Mouse (Mus musculus): ENCODE measurements at regions not wholly inside any gene's neighbourhood (a gene's known extent, or its start where the extent isn't known, plus 50 kb on each side); places are given as distances from the start of the nearest gene placed in this dataset.
A peak's percentile ranks its signal among the peaks of the same experiment; 100 is the strongest.

DNA sequence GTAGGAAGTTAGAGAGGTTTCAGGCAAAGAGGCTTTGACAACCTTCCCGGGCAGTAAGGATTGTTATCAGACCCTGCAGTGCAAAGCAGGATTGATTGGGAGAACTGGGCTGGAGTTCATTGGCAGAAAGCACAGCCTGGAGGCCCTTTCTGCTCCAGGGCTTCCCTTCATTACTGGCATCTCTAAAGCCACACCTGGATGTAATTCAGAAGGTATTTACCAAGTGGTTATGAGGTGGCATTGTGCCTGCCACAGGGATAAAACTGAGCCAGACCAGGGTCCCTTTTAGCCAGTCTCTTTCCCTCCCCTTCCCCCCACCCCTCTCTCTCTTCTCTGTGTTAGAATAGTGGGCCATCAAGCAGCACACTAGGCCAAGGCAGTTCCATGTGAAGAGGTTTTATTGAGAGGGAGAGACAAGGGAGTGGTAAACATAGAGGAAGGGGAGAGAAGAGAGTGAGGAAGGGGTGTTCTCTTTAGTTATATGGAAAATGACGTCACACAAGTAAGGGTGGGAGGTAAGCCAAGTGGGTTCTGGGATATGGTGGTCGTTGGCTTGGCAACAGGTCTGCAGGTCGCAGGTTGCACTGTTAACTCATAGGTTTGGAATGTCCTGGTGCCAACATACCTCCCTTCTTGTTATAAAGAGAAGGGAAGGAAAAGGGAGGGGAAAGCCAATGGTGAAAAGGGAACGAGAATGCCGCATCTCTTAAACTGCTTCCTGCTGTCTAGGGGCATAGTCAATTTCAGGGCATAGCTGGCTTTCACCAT, 99.4 kb downstream of the Tmem17 start:
- 34% methylated on average over 6 of the region's 6 CpGs for WGBS
- H3K4me3 ChIP-seq (replicated peaks; ENCODE audit: extremely low read depth, low read depth, low read length) = no peak overlapping the region
- peaks cover 3% of the 10 kb centered on the region; the same call in 1 of the 2 replicates for H3K4me1 ChIP-seq (ENCODE audit: control insufficient read depth, insufficient read depth, low read length)
- TF ChIP-seq POLR2A (IDR thresholded peaks at IDR 0.05; ENCODE audit: borderline replicate concordance, extremely low read depth, low read depth, low read length) (no peak), CTCF (IDR thresholded peaks at IDR 0.05; ENCODE audit: insufficient read depth, low read length) (no peak)
- no peak for DNase-seq

DNA sequence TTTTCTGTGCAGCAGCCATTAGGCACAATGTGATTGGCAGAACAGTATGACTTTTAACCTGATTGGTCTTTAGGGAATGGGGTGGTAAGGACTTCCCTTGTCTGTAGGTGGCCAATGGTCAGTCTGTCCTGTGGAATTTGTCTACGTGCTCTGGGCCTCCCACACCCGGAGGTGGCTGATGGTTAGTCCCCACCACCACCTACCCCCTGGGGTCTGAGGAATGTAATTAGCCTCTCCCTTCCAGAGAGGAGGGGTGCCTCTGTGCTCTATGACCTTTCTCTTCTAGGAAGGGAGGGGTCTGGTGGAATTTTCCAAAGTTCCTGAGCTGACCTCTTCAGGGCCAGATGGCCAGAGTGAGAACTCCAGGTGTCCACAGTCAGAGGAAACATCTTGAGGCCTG, 101.6 kb downstream of the Tmem17 start:
- Histone ChIP-seq H3K4me3 (replicated peaks; ENCODE audit: extremely low read depth, low read depth, low read length) (no peak overlapping the region), H3K4me1 (ENCODE audit: control insufficient read depth, insufficient read depth, low read length) (peaks cover 3% of the 10 kb centered on the region)
- DNase-seq = no peak
- TF ChIP-seq POLR2A (IDR thresholded peaks at IDR 0.05; ENCODE audit: borderline replicate concordance, extremely low read depth, low read depth, low read length) (no peak), CTCF (IDR thresholded peaks at IDR 0.05; ENCODE audit: insufficient read depth, low read length) (no peak)
- WGBS = 87% methylated on average over 2 of the region's 2 CpGs

DNA sequence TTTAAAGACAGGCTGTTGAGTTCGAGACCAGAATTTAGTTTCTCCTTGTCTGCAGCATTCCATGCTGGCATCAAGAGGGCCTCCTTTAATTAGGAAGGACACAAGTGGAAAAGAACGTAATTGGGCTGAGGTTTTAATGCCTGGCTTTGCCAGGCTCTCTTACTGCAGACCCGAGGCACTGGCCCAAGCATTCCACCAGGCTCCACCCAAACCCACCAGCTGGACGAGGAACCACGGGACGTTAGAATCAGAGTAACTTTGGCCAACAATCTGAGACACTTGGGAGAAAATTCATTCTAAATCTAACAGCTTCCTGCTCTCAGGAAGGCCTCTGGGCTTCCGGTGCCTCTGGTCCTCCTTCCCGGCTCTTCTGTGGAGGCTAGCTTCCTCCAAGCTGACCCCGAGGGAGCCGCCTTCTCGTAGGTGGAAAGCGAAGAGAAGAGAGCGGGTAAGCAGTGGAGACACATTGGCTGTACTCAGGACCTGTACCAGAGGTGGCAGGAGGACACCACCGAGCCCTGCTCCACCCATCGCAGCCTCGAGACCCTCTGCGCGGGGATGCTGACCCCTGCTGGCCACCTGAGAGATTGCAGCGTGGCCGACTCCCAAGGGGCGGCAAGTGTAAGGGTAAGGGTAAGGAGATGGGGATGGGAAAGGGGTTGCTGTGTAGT, 105.5 kb downstream of the Tmem17 start:
- 6% methylated on average over 21 of the region's 21 CpGs for WGBS
- TF ChIP-seq CTCF (IDR thresholded peaks at IDR 0.05; ENCODE audit: insufficient read depth, low read length) = peak; percentile 81
- TF ChIP-seq POLR2A (IDR thresholded peaks at IDR 0.05; ENCODE audit: borderline replicate concordance, extremely low read depth, low read depth, low read length) = peak; percentile 19; the same call in 1 of the 2 replicates
- Histone ChIP-seq H3K4me1 (ENCODE audit: control insufficient read depth, insufficient read depth, low read length) (no peaks in the 10 kb centered on the region; the same call in 1 of the 2 replicates), H3K4me3 (replicated peaks; ENCODE audit: extremely low read depth, low read depth, low read length) (peak overlapping the region; percentile 55)
- DNase-seq = peak; percentile 92

DNA sequence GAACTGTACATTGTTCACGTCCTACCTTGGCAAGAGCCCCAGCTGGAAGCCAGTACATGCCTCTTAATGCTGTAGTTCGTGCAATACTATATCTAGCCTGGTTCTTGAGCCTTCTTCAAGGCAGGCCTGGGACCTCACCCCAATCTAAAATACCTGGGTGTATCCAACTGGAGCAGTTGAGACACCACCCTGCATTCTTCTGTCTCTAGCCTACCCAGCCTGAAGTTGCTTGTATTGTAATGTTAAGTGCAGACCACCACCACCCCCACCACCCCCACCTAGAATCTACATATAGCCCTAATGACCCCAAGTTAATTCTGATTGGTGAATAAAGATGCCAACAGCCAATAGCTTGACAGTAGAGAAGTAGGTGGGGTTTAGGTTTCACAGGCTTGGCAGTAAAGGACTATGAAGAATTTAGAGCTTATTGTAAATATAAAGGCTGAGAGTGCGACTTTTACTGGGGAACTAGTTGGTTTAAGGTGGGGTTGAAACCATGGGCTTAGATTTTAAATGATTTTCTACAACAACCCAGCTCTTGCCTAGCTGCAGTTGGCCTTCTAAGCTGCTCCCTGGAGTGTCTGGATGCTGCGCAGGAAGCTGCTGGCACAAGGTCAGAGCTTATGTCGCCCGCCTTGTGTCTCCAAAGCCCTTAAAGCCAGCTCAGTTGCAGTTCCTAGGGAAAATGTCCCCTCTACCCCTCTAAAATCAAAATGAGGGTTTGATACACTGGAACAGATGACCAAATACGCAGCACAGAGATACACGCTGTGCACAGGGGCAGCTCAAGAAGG, 109.2 kb downstream of the Tmem17 start:
- no peak for DNase-seq
- no peak for TF ChIP-seq CTCF (IDR thresholded peaks at IDR 0.05; ENCODE audit: insufficient read depth, low read length)
- 72% methylated on average over 8 of the region's 8 CpGs for WGBS
- Histone ChIP-seq H3K4me1 (ENCODE audit: control insufficient read depth, insufficient read depth, low read length) (no peaks in the 10 kb centered on the region; the same call in 1 of the 2 replicates), H3K4me3 (replicated peaks; ENCODE audit: extremely low read depth, low read depth, low read length) (no peak overlapping the region)

DNA sequence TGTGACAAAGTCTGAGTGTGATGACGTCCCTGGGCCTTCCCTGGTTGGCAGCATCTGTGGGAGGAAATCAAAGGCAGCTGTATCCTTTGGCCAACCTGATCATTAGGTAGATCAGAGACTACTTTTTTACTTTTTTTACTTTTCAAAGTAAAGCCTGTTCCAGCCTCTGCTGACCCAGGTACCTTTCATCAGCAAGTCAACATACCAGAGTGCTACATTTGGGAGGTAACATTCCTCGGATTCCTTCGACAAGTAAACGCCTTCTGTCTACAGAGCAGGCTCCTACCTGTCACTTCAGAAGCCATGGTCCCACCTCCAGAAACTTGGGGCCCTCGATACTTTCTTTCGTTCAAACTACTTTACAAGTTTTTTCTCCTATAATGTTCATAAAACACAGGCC, 110.0 kb downstream of the Tmem17 start:
- 67% methylated on average over 6 of the region's 6 CpGs for WGBS
- no peak for TF ChIP-seq POLR2A (IDR thresholded peaks at IDR 0.05; ENCODE audit: borderline replicate concordance, extremely low read depth, low read depth, low read length)
- no peak for TF ChIP-seq CTCF (IDR thresholded peaks at IDR 0.05; ENCODE audit: insufficient read depth, low read length)
- H3K4me1 ChIP-seq (ENCODE audit: control insufficient read depth, insufficient read depth, low read length) = no peaks in the 10 kb centered on the region; the same call in 1 of the 2 replicates
- no peak overlapping the region for H3K4me3 ChIP-seq (replicated peaks; ENCODE audit: extremely low read depth, low read depth, low read length)
- DNase-seq = no peak

DNA sequence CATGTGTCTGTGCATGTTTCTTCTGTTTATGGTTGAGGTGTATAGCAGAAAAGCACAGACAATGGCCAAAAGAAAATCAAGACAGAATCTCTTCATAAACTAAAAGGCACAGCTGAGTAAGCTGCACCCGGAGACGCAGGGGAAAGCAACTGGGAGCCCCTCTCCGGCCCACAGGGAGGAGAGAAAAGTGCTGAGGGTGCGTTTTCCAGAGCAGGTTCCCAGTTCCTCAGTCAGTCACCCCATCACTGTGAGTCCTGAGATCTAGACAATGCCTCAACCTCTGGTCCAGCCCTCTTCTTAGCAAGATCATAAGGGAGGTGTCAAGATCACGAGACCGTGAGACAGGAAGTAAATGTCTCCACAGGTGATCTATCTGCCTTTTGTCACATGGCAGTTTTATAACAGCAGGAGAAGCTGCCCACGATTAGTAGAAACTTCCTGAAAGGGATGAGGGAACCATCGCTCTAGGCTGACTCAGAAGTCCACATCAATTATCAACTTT, 110.7 kb downstream of the Tmem17 start:
- WGBS = 36% methylated on average over 8 of the region's 8 CpGs
- no peak for DNase-seq
- Histone ChIP-seq H3K4me3 (replicated peaks; ENCODE audit: extremely low read depth, low read depth, low read length) (no peak overlapping the region), H3K4me1 (ENCODE audit: control insufficient read depth, insufficient read depth, low read length) (no peaks in the 10 kb centered on the region; the same call in 1 of the 2 replicates)
- TF ChIP-seq POLR2A (IDR thresholded peaks at IDR 0.05; ENCODE audit: borderline replicate concordance, extremely low read depth, low read depth, low read length) (no peak), CTCF (IDR thresholded peaks at IDR 0.05; ENCODE audit: insufficient read depth, low read length) (no peak)

DNA sequence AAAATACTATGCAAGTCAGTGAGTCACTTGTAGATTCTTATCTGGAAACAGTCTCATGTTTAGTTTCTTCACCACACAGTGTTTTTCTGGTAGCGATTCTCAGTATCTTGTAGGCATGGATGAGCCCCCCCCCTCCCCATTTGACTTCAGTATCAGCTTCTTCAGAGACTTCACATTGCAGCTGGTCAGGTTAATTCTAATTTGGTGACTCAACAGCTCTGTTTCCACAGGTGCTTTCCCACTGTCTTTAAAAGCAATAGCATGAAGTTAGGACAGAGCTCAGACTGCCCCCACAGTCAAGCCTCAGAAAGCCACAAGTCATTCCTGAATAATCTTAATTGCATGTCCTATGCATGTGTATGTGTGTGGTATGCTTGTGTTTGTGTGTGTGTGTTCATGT, 114.5 kb downstream of the Tmem17 start:
- Histone ChIP-seq H3K4me1 (ENCODE audit: control insufficient read depth, insufficient read depth, low read length) (peaks cover 8% of the 10 kb centered on the region), H3K4me3 (replicated peaks; ENCODE audit: extremely low read depth, low read depth, low read length) (no peak overlapping the region)
- 88% methylated on average over 1 of the region's 1 CpGs for WGBS
- TF ChIP-seq POLR2A (IDR thresholded peaks at IDR 0.05; ENCODE audit: borderline replicate concordance, extremely low read depth, low read depth, low read length) (no peak), CTCF (IDR thresholded peaks at IDR 0.05; ENCODE audit: insufficient read depth, low read length) (no peak)
- no peak for DNase-seq

DNA sequence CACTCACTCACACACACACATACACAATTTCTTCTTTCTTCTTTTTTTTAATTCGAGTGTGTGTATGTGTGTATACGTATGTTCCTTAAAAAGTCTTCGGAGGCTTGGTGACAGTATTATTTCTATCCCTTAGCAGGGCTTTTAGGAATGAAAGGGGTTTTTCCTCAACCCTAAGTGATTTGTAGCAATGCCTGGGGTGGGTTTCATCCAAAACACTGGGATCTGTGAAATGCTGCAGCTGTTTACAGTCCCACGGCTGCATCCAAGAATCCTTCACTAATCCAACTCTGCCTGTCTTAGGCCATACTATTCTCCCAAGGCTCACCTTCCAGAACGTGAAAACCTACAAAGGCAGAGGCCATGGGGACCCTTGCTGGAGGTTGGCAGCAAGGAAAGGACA, 116.6 kb downstream of the Tmem17 start:
- no peak overlapping the region for H3K4me3 ChIP-seq (replicated peaks; ENCODE audit: extremely low read depth, low read depth, low read length)
- peaks cover 13% of the 10 kb centered on the region for H3K4me1 ChIP-seq (ENCODE audit: control insufficient read depth, insufficient read depth, low read length)
- TF ChIP-seq POLR2A (IDR thresholded peaks at IDR 0.05; ENCODE audit: borderline replicate concordance, extremely low read depth, low read depth, low read length) = no peak
- TF ChIP-seq CTCF (IDR thresholded peaks at IDR 0.05; ENCODE audit: insufficient read depth, low read length) = 0 out of 2 replicates have a peak, but pooled peaks have one; percentile 0
- DNase-seq = no peak
- 78% methylated on average over 5 of the region's 5 CpGs for WGBS

DNA sequence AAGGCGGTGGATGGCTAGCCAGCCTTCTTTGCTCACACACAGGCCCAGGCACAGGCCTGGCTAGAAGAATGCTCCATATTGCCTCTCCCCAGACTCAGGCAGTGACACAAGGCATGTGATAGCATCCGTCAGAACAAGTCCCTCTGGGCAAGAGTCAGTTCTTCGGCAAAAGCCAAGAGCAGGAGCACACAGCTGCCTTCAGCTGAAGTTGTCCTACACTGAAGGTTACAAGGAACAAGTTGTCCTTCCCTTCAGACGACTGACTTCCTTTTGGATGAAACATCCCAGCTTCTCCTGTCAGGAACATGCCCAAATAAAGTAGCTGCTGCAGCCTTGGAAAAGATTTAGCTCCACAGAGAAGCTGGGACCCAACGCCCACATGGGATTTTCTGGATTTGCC, 117.1 kb downstream of the Tmem17 start:
- TF ChIP-seq CTCF (IDR thresholded peaks at IDR 0.05; ENCODE audit: insufficient read depth, low read length) = no peak
- TF ChIP-seq POLR2A (IDR thresholded peaks at IDR 0.05; ENCODE audit: borderline replicate concordance, extremely low read depth, low read depth, low read length) = 0 out of 2 replicates have a peak, but pooled peaks have one; percentile 49
- Histone ChIP-seq H3K4me1 (ENCODE audit: control insufficient read depth, insufficient read depth, low read length) (peaks cover 13% of the 10 kb centered on the region), H3K4me3 (replicated peaks; ENCODE audit: extremely low read depth, low read depth, low read length) (no peak overlapping the region)
- 54% methylated on average over 5 of the region's 5 CpGs for whole genome bisulfite sequencing
- no peak for DNase-seq

Data from lung, adult 2 months (tissue).